Mouse (Mus musculus): Measurements from ENCODE around the gene Sirt7. TPM values are rescaled to one million over a fixed set of nuclear protein-coding genes. Genes with fewer than 3 reads are reported as not detected.

Gene Sirt7
- total and polyA plus RNA-seq, 2 experiments from 2014 or later = 31.3 to 36.0 TPM

- no peak overlapping the region for H3K9ac ChIP-seq (replicated peaks; ENCODE audit: low read length, poor library complexity, severe bottlenecking)
- peak overlapping the region; percentile 33; the same call in 1 of the 2 replicates for H3K4me3 ChIP-seq (ENCODE audit: low read depth, low read length)
- WGBS = 3% methylated on average over 24 of the region's 24 CpGs
- no peak for ATAC-seq (ENCODE audit: low FRiP score)
- H3K4me2 ChIP-seq (ENCODE audit: low read depth, low read length, poor library complexity, severe bottlenecking) = no peak overlapping the region
- H3K27me3 ChIP-seq (ENCODE audit: insufficient read depth, low read length) = peaks cover 80% of the 10 kb centered on the region
- no peaks in the 10 kb centered on the region for H3K4me1 ChIP-seq (ENCODE audit: insufficient read depth, low read length)
- TF ChIP-seq CTCF (IDR thresholded peaks at IDR 0.05) = peak; percentile 80
- H3K27ac ChIP-seq (ENCODE audit: low read depth, low read length) = no peak overlapping the region
- H3K36me3 ChIP-seq (ENCODE audit: insufficient read depth, low read length) = no peaks in the 10 kb centered on the region
- DNase-seq (ENCODE audit: low spot score) = peak; percentile 61
- H3K9me3 ChIP-seq (ENCODE audit: low read length) = no peaks in the 10 kb centered on the region
Measured at GRCm38 (mm10) chr11:120658876-120659410, 33.9 kb upstream of the Sirt7 start.

GRCm38 (mm10) chr11:120657301-120657700 lies 32.3 kb upstream of the Sirt7 start:
- Histone ChIP-seq H3K4me3 (ENCODE audit: low read depth, low read length) (no peak overlapping the region), H3K27me3 (ENCODE audit: insufficient read depth, low read length) (peaks cover 64% of the 10 kb centered on the region), H3K9me3 (ENCODE audit: low read length) (no peaks in the 10 kb centered on the region), H3K27ac (ENCODE audit: low read depth, low read length) (no peak overlapping the region), H3K9ac (replicated peaks; ENCODE audit: low read length, poor library complexity, severe bottlenecking) (no peak overlapping the region), H3K4me1 (ENCODE audit: insufficient read depth, low read length) (no peaks in the 10 kb centered on the region), H3K4me2 (ENCODE audit: low read depth, low read length, poor library complexity, severe bottlenecking) (no peak overlapping the region), H3K36me3 (ENCODE audit: insufficient read depth, low read length) (no peaks in the 10 kb centered on the region)
- TF ChIP-seq CTCF (IDR thresholded peaks at IDR 0.05) = no peak
- no peak for DNase-seq (ENCODE audit: low spot score)
- WGBS = 90% methylated on average over 4 of the region's 4 CpGs
- ATAC-seq (ENCODE audit: low FRiP score) = no peak

- H3K9me3 ChIP-seq (ENCODE audit: low read length) = no peaks in the 10 kb centered on the region
- H3K4me2 ChIP-seq (ENCODE audit: low read depth, low read length, poor library complexity, severe bottlenecking) = no peak overlapping the region
- no peak overlapping the region for H3K9ac ChIP-seq (replicated peaks; ENCODE audit: low read length, poor library complexity, severe bottlenecking)
- no peak overlapping the region for H3K4me3 ChIP-seq (ENCODE audit: low read depth, low read length)
- DNase-seq (ENCODE audit: low spot score) = no peak
- no peak for TF ChIP-seq CTCF (IDR thresholded peaks at IDR 0.05)
- no peak overlapping the region for H3K27ac ChIP-seq (ENCODE audit: low read depth, low read length)
- peaks cover 40% of the 10 kb centered on the region for H3K27me3 ChIP-seq (ENCODE audit: insufficient read depth, low read length)
- H3K4me1 ChIP-seq (ENCODE audit: insufficient read depth, low read length) = no peaks in the 10 kb centered on the region
- 78% methylated on average over 3 of the region's 3 CpGs for WGBS
- H3K36me3 ChIP-seq (ENCODE audit: insufficient read depth, low read length) = no peaks in the 10 kb centered on the region
- ATAC-seq (ENCODE audit: low FRiP score) = no peak
Measured at GRCm38 (mm10) chr11:120654741-120655140, 29.7 kb upstream of the Sirt7 start.

- ATAC-seq (ENCODE audit: low FRiP score) (no peak), DNase-seq (ENCODE audit: low spot score) (no peak)
- Histone ChIP-seq H3K27me3 (ENCODE audit: insufficient read depth, low read length) (peaks cover 11% of the 10 kb centered on the region), H3K9ac (replicated peaks; ENCODE audit: low read length, poor library complexity, severe bottlenecking) (no peak overlapping the region), H3K4me3 (ENCODE audit: low read depth, low read length) (no peak overlapping the region), H3K36me3 (ENCODE audit: insufficient read depth, low read length) (no peaks in the 10 kb centered on the region), H3K27ac (ENCODE audit: low read depth, low read length) (no peak overlapping the region), H3K4me1 (ENCODE audit: insufficient read depth, low read length) (peaks cover 5% of the 10 kb centered on the region; the same call in 1 of the 2 replicates), H3K4me2 (ENCODE audit: low read depth, low read length, poor library complexity, severe bottlenecking) (no peak overlapping the region), H3K9me3 (ENCODE audit: low read length) (no peaks in the 10 kb centered on the region)
- 68% methylated on average over 3 of the region's 3 CpGs for WGBS
- peak; percentile 41 for TF ChIP-seq CTCF (IDR thresholded peaks at IDR 0.05)
Measured at GRCm38 (mm10) chr11:120651872-120652271, 26.8 kb upstream of the Sirt7 start.

GRCm38 (mm10) chr11:120648001-120648476 lies 23.0 kb upstream of the Sirt7 start, which contains the start of gene Myadml2:
Gene Myadml2, minus strand, starts transcription at chr11:120648158.
- H3K4me1 ChIP-seq (ENCODE audit: insufficient read depth, low read length) = peaks cover 5% of the 10 kb centered on the region; the same call in 1 of the 2 replicates
- ATAC-seq (ENCODE audit: low FRiP score) (no peak), DNase-seq (ENCODE audit: low spot score) (no peak)
- H3K9me3 ChIP-seq (ENCODE audit: low read length) = no peaks in the 10 kb centered on the region
- WGBS = 8% methylated on average over 13 of the region's 13 CpGs
- TF ChIP-seq CTCF (IDR thresholded peaks at IDR 0.05) = no peak
- peak within 1 kb of the TSS; percentile 50 for H3K4me2 ChIP-seq (ENCODE audit: low read depth, low read length, poor library complexity, severe bottlenecking)
- no peaks in the 10 kb centered on the region for H3K27me3 ChIP-seq (ENCODE audit: insufficient read depth, low read length)
- H3K9ac ChIP-seq (replicated peaks; ENCODE audit: low read length, poor library complexity, severe bottlenecking) = peak within 1 kb of the TSS; percentile 42; the same call in 1 of the 2 replicates
- H3K4me3 ChIP-seq (ENCODE audit: low read depth, low read length) = peak within 1 kb of the TSS; percentile 28
- no peaks in the 10 kb centered on the region for H3K36me3 ChIP-seq (ENCODE audit: insufficient read depth, low read length)
- no peak within 1 kb of the TSS for H3K27ac ChIP-seq (ENCODE audit: low read depth, low read length)

- Histone ChIP-seq H3K4me3 (ENCODE audit: low read depth, low read length) (peak overlapping the region; percentile 28), H3K4me1 (ENCODE audit: insufficient read depth, low read length) (peaks cover 5% of the 10 kb centered on the region; the same call in 1 of the 2 replicates), H3K9me3 (ENCODE audit: low read length) (no peaks in the 10 kb centered on the region), H3K9ac (replicated peaks; ENCODE audit: low read length, poor library complexity, severe bottlenecking) (no peak overlapping the region), H3K36me3 (ENCODE audit: insufficient read depth, low read length) (no peaks in the 10 kb centered on the region), H3K27ac (ENCODE audit: low read depth, low read length) (no peak overlapping the region), H3K27me3 (ENCODE audit: insufficient read depth, low read length) (no peaks in the 10 kb centered on the region), H3K4me2 (ENCODE audit: low read depth, low read length, poor library complexity, severe bottlenecking) (peak overlapping the region; percentile 50)
- ATAC-seq (ENCODE audit: low FRiP score) (no peak), DNase-seq (ENCODE audit: low spot score) (no peak)
- no peak for TF ChIP-seq CTCF (IDR thresholded peaks at IDR 0.05)
- WGBS = 87% methylated on average over 35 of the region's 35 CpGs
Measured at GRCm38 (mm10) chr11:120647047-120647830, 22.2 kb upstream of the Sirt7 start.
